Mouse (Mus musculus): ENCODE data around the gene S100z. TPM values are rescaled to one million over a fixed set of nuclear protein-coding genes. Genes with fewer than 3 reads are reported as not detected.

Gene S100z
- total RNA-seq (2023), result not detected

DNA sequence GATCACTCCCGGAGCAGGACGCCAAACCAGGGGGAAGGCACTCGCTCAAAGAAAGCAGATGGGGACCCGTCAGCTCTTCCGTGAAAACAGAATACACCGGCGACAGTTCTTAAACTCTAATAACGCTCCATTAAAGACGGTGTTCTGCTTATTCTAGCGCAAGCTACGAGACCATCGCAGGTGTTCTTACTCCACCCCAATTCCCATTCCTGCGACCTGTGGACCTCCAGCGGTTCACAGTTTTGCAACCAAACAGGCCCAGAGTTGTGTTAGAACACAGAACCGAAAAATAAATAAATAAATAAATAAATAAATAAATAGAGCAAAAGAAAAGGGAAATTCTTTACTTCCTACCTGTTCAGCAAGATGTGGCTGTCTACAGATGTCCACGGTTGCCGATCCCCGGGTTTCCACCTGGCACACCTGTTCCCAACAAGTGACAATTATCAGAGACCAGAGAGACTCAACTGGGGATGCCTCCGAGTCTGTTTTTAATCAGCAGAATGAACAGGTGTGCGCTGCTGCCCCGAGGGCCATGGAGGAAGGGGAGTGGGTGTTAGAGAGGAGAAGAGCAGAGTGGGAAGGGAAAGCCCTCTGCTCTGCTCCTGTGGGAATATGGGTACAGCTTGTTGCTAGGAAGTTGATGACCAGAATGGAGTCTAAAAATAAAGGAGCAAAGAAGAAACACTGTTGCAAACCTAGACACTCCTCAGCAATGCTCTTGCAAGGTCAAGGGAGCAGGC, at the start of gene S100z:
TSS of gene S100z (minus strand) at position 51 of the 743 bp plus-strand sequence.

GRCm38 (mm10) chr13:95524674-95525491, 46.4 kb upstream of the S100z start, which contains the start of gene F2rl1:
Gene F2rl1 (minus strand): TSS chr13:95525227.

DNA sequence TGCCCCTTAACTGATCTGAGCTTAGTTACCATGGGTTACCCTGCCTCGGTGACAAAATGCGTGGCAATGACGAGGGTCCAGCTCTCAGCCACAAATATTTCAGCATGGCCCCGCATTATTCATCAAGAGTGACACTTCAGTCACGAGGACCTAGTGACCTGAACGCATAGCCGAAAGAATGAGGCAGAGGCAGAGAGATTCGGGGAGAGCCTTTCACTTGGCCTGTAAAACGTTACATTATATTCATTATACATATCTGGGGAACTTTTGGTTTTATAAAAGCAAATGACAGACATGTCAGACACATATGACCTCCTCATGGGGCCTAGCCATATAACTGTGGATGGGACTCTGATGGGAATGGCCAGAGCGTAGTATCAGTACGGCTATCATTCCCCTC, 33.7 kb downstream of the S100z start, which contains the start of gene Crhbp:
TSS of gene Crhbp (minus strand) at position 101 of the 400 bp plus-strand sequence.

Other genes with a start within 250 kb of the S100z start
- under 1 TPM; 0.61 to 0.93 TPM for gene Pde8b, start 228.4 kb downstream of the S100z start, total RNA-seq (2023)
- gene Zbed3, start 155.1 kb downstream of the S100z start, total RNA-seq (2023), result 1 to 10 TPM; 5.8 to 6.6 TPM
- gene Aggf1, start 103.4 kb downstream of the S100z start, total RNA-seq (2023), result 10 to 100 TPM; 33.5 to 33.6 TPM
- not detected for gene Crhbp, start 33.8 kb downstream of the S100z start, total RNA-seq (2023)
- gene F2rl1, start 46.5 kb upstream of the S100z start, total RNA-seq (2023), result under 1 TPM in 1 of 2 experiments, not detected in 1; 0.11 TPM
- under 1 TPM; 0.79 to 0.82 TPM for gene F2r, start 139.8 kb upstream of the S100z start, total RNA-seq (2023)
- 1 to 10 TPM in 1 of 2 experiments, under 1 TPM in 1; 0.96 to 1.5 TPM for gene F2rl2, start 218.1 kb upstream of the S100z start, total RNA-seq (2023)